Mouse (Mus musculus) heart, postnatal 10 days (tissue): ENCODE results near the gene Megf8. TPM values are rescaled to one million over a fixed set of nuclear protein-coding genes. Genes with fewer than 3 reads are reported as not detected.
A peak's percentile ranks its signal among the peaks of the same experiment; 100 is the strongest.
"Not testable (repeated sequence)": the region's sequence is repeated elsewhere in the genome, so short reads cannot be mapped to it uniquely, and the experiment has no call there.

ENCODE experiments used
- DNase-seq, 2 experiments: peaks; one replicate each; pipeline ENCODE4 v3.0.0; 2021
- intact Hi-C: fragments of 180-260 bp; cut with DNase I; formaldehyde crosslinking; loops from one replicate; pipeline ENCODE4 v1.15.1; 2025
- total RNA-seq, 2 experiments: library from RNA; stranded (reverse); gene quantifications; 2 replicates each; pipeline ENCODE4 v1.2.3; 2021

The Megf8 gene
- total RNA-seq, 2 experiments from 2014 or later, result 28.8 to 29.9 TPM

- intact Hi-C loops, result no loop called here
- no peak for DNase-seq
These were observed 6.3 kb downstream of the Megf8 start for GRCm38 (mm10) chr7:25323219-25323618.

GRCm38 (mm10) chr7:25325431-25325830 lies 8.5 kb downstream of the Megf8 start:
- intact Hi-C loops, DNase-seq: not testable (repeated sequence)

DNA sequence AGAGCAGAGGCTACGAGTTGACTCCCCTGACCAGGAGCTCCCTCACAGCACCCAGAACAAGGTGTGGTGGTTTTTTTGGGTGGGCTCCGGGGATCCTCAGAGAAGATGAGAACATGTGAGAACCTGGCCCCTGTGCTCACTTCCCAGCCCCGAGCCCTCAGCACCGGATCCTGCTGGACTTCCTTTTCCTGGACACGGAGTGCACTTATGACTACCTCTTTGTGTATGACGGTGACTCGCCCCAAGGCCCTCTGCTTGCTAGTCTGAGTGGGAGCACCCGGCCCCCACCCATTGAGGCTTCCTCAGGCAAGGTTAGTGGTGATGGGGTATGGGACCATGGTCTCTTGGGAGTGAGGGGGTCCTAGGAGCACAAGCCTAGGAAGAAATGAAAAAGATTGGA lies 9.3 kb downstream of the Megf8 start:
- intact Hi-C loops, result no loop called here
- no peak for DNase-seq

GRCm38 (mm10) chr7:25333596-25334307 lies 16.8 kb downstream of the Megf8 start:
- intact Hi-C loops, result loop anchor here (1.0 to 10.0 kb wide), 2 partner anchors 200 to 229 kb away; no protein-coding TSS in a partner anchor
- DNase-seq, result peak; percentile 74 to 83

GRCm38 (mm10) chr7:25334472-25334871 lies 17.5 kb downstream of the Megf8 start:
- intact Hi-C loops, result loop anchor here (10.0 kb wide), 1 partner anchor 230 kb away; no protein-coding TSS in a partner anchor
- DNase-seq, result no peak

DNA sequence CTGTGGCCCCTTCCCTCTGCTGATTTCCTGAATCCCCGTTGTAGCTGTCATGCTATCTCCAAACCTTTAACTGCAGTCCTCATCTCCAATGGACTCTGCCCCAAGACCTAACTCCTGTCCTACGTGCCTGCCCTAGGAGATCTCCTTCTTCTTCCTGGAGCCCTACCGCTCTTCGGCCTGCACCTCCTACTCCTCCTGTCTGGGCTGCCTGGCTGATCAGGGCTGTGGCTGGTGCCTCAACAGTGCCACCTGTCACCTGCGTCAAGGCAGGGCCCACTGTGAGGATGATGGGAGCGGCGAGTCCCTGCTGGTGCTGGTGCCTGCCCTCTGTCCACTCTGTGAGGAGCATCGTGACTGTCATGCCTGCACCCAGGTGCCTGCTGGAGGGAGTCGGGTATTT lies 22.4 kb downstream of the Megf8 start:
- no peak for DNase-seq
- intact Hi-C loops, result loop anchor here (10.0 kb wide), 1 partner anchor 235 kb away; no protein-coding TSS in a partner anchor

GRCm38 (mm10) chr7:25341000-25341784 lies 24.2 kb downstream of the Megf8 start:
- intact Hi-C loops, result no loop called here
- DNase-seq, result no peak

DNA sequence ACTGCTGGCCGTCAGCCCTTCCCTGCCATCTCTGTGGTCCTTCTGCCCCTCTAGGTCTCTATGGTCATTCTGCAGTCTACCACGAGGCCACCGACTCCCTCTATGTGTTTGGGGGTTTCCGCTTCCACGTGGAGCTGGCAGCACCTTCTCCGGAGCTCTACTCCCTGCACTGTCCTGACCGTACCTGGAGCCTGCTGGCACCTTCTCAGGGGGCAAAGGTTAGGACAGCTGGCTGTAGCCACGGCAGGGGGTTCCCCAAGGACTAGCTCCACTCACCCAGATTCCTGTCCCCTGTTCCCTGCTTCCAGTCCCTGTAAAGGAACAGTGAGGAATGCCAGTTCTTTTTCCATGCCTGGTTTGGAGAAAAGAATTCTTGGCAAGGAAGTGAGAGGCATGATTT lies 31.9 kb downstream of the Megf8 start:
- DNase-seq, result no peak
- intact Hi-C loops, result no loop called here

DNA sequence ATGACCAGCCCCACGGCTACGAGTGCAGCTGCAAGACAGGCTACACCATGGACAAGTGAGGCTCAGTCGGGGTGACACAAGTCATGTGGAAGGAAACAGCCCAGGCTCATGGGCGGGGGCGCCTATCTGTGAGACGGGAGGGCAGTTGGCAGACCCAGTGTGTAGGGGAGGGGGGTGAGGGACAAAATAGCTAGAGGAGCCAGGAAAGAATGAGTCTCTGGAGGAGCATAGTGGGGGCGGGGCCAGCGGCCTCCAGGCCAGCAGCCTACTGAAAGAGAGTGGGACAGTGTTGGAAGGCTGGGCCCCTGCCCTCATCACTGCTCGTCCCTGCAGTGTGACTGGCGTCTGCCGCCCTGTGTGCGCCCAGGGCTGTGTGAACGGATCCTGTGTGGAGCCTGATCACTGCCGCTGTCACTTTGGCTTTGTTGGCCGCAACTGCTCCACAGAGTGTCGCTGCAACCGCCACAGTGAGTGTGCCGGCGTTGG lies 41.8 kb downstream of the Megf8 start:
- intact Hi-C loops, result no loop called here
- DNase-seq, result peak; percentile 51 to 63

- DNase-seq, result peak in 1 of 2 experiments; percentile 42
- intact Hi-C loops, result no loop called here
These were observed 46.2 kb downstream of the Megf8 start for GRCm38 (mm10) chr7:25363151-25363550.

DNA sequence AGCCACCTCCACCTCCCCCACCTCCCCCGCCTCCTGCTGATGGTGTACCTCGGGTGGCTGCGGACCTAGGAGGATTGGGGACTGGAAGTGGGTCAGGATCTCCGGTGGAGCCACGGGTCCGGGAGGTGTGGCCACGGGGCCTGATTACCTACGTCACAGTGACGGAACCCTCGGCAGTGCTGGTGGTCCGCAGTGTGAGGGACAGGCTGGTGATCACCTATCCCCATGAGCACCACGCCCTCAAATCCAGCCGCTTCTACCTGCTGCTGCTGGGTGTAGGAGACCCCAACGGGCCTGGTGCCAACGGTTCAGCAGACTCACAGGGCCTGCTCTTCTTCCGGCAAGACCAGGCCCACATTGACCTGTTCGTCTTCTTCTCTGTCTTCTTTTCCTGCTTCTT lies 46.7 kb downstream of the Megf8 start:
- intact Hi-C loops, result no loop called here
- DNase-seq, result no peak

DNA sequence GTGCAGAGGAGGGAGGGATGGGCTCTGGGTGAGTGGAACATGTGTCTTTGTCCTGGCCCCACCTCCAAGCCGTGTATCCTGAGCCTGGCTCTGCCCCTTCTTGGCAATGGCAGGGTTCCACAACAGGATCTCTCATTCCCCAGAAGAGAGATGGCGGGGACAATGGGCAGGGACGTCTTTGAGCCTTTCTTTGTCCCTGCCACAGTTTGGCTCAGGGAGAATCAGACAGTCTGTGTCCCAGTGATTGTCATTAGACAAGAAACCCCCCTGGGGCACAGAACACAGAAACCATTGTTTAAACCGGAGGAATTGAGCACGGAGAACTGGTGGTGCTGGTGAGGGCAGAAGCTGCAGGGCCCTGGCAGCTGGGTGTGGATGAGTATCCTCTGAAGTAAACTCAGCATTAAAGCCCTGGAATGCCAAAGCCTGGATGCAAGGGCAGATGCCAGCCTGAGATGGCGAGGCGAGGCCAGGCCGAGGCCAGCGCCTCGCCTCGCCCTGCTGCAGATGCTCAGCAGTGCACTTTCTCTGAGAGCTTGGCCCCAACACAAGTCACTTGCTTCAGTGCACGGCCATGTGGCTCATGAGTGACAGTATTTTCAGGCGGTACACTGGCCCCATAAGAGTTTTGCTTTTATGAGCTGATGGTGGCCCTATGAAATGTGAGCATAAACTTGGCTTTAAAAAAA lies 49.1 kb downstream of the Megf8 start:
- intact Hi-C loops, result no loop called here
- DNase-seq, result no peak

DNA sequence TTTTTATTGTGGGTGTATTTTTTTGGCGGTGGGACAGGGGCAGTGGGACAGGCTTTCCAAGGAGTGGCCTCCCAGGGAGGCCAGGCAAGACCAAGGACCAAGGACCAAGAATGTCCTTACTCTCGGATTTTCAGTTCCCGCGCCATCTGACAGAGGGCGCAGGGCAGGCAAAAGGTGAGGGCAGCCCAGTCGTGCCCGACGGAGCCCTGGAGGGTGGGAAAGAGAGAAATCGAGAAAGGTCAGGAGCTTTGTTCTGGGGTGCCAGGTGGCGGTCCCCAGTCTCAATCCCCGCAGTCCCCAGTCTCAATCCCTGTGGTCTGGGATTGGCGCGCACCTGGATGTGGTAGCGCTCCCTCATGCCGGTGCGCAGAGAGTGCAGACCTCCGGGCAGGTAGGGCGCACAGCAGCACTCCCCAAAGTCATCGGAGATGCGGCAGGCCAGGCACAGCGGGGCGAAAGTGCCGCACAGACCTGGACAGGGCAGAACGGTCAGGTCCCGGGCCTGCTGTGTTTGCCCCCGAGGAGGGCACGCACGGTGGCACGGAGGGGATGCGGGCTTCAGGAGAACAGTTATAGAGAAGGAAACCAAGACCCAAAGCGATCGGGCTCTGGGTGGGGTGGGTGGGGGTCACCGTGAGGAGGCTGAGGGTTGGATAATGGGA lies 50.8 kb downstream of the Megf8 start:
- DNase-seq, result peak; percentile 33 to 52

GRCm38 (mm10) chr7:25368333-25368732 lies 51.4 kb downstream of the Megf8 start:
- DNase-seq, result no peak
- intact Hi-C loops, result loop anchor here (2.0 kb wide), 1 partner anchor 34 kb away; no protein-coding TSS in a partner anchor

More for the DNA sequence above, 50.8 kb downstream of the Megf8 start:
- intact Hi-C loops, result loop anchor here (2.0 kb wide), 1 partner anchor 35 kb away; no protein-coding TSS in a partner anchor

DNA sequence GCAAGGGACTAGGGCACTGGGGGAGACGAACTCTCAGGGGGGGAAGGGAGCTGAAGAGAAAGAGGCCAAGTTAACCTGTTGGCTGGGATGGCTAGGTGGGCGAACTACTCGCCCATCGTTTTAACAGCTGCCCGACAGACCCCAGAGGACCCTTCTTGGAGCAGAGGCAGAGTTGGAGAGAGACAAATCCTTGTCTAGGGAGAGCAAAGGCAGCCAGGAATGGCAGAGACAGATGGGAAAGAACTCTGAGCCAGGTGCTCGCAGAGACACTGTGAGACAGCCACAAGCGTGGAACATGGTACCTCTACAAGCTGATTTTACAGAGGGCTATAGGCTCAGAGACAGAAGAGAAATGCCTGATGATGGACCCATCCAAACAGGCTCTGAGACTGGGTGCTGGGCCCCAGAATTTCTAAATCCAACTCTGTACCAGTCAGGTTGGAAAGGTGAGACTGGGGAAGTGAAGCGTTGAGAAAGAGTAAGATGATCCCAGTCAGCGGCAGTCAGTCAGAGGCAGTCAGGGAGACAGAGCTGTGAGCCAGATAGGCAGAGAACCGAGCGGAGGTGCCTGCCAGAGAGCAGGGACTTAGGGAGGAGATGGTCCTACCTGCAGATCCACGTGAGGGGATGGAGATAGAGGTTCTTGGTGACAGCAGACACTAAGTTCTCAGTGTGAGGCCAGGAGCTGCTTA lies 52.2 kb downstream of the Megf8 start, which contains the start of gene Cnfn:
TSS of gene Cnfn (minus strand) at position 667 of the 692 bp plus-strand sequence.
- intact Hi-C loops, result loop anchor here (2.0 kb wide), 1 partner anchor 34 kb away; no protein-coding TSS in a partner anchor
- DNase-seq, result no peak

DNA sequence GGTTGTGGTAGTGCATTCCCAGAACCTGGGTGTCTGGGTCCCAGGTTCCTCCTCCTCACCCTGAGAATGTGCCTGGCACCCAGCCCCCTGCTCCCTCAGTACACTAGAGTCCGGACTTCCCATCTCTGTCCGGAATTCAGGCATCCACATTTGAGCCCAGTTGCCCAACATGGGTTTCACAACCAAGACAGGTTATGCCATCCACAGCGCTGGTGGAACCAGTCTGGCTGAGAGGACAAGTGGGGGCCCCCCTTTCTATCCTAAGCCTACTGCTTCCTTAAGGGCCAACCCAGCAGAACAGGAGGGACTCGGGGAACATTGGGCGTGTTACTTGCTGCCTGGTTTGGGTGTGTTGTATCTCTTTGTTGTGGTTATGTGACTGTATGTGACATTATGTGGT lies 55.5 kb downstream of the Megf8 start:
- DNase-seq, result no peak
- intact Hi-C loops, result no loop called here

- intact Hi-C loops, result loop anchor here (5.0 kb wide), 1 partner anchor 94 kb away; no protein-coding TSS in a partner anchor
- peak; percentile 94 for DNase-seq
These were observed 59.6 kb downstream of the Megf8 start for GRCm38 (mm10) chr7:25376556-25376955.

GRCm38 (mm10) chr7:25377100-25377700 lies 60.2 kb downstream of the Megf8 start:
- DNase-seq, result peak in 1 of 2 experiments; percentile 42
- intact Hi-C loops, result loop anchor here (5.0 kb wide), 1 partner anchor 95 kb away; no protein-coding TSS in a partner anchor
